Mouse (Mus musculus) intestine, postnatal 0 days (tissue): ENCODE data around the gene Rassf2. TPM values are rescaled to one million over a fixed set of nuclear protein-coding genes. Genes with fewer than 3 reads are reported as not detected.

ENCODE experiments used
- ATAC-seq: fragments of 200-750 bp; cut with Nextera tagmentation; 2 replicates; pipeline ENCODE4 v1.8.0; 2017; ENCODE audit warnings: mild to moderate bottlenecking, moderate TSS enrichment, moderate library complexity
- H3K27ac ChIP-seq: fragments of 300-500 bp; sonication (generic); 2 replicates; pipeline ENCODE4 v1.5.1; 2014; ENCODE audit warnings: mild to moderate bottlenecking, low read depth, low read length, moderate library complexity
- H3K27me3 ChIP-seq: fragments of 300-500 bp; sonication (generic); replicated peaks from 2 replicates; pipeline ENCODE4 v1.6.1; 2014; ENCODE audit warnings: low read length, mixed read lengths; ENCODE audit not compliant: control insufficient read depth, insufficient read depth
- H3K36me3 ChIP-seq: fragments of 300-500 bp; sonication (generic); 2 replicates; pipeline ENCODE4 v1.6.1; 2014; ENCODE audit warnings: mild to moderate bottlenecking, moderate library complexity; ENCODE audit not compliant: control insufficient read depth, insufficient read depth
- H3K4me1 ChIP-seq: fragments of 300-500 bp; sonication (generic); replicated peaks from 2 replicates; pipeline ENCODE4 v1.6.1; 2014; ENCODE audit warnings: antibody characterized with exemption, low read length, mixed read lengths; ENCODE audit not compliant: control insufficient read depth, insufficient read depth
- H3K4me2 ChIP-seq: fragments of 300-500 bp; sonication (generic); replicated peaks from 2 replicates; pipeline ENCODE4 v1.6.1; 2014; ENCODE audit warnings: low read depth, mild to moderate bottlenecking, moderate library complexity
- H3K4me3 ChIP-seq: fragments of 300-500 bp; sonication (generic); 2 replicates; pipeline ENCODE4 v1.5.1; 2014; ENCODE audit warnings: low read depth, low read length
- H3K9ac ChIP-seq: fragments of 300-500 bp; sonication (generic); 2 replicates; pipeline ENCODE4 v1.6.1; 2014; ENCODE audit warnings: mild to moderate bottlenecking, low read depth, low read length
- H3K9me3 ChIP-seq: fragments of 300-500 bp; sonication (generic); 2 replicates; pipeline ENCODE4 v1.6.1; 2016; ENCODE audit warnings: mixed run types; ENCODE audit not compliant: control insufficient read depth
- CTCF ChIP-seq: sonication (generic); IDR thresholded peaks from 2 replicates; pipeline ENCODE4 v1.5.1; 2016; ENCODE audit warnings: low read depth, mild to moderate bottlenecking, control low read depth, antibody characterized with exemption, moderate library complexity
- WGBS: fragments of 180-500 bp; shearing (Covaris S2); extraction: QIAGEN DNeasy Blood & Tissue Kit; methylation state at CpG from one replicate; pipeline ENCODE4 v1.1.7; 2014; 5-methylcytosine and 5-hydroxymethylcytosine counted together
- polyA plus RNA-seq: library from polyadenylated mRNA; unstranded; fragments of >200 nt; fragmentation: Nextera tagmentation; extraction: Ambion mirVana; gene quantifications from 2 replicates; pipeline ENCODE4 v1.2.1, GENCODE M21; 2015

Rassf2 gene
- polyA plus RNA-seq, 1 experiment from 2014 or later, result 4.4 TPM

DNA sequence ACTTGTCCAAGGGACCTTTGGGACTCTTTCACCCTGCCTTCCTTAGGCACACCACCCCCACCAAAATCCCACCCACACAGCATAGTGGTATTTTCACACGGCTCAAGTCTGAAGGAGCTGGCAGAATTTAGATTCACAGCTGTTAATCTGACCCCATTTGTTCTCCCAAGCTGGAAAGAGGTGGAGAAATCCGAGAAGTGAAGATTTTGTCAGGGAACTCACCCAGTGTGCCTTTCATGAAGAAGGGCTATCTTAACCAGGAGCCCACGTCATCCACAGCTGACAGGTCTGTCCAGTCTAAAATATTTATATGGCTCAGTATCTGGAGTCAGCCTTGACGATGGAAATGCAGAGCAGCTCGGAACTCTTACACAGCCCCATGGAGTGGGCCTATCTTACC lies 6.3 kb upstream of the Rassf2 start:
- Histone ChIP-seq H3K4me1 (no peaks in the 10 kb centered on the region), H3K27ac (no peak overlapping the region), H3K4me2 (no peak overlapping the region), H3K9me3 (no peaks in the 10 kb centered on the region), H3K27me3 (no peaks in the 10 kb centered on the region), H3K9ac (no peak overlapping the region), H3K36me3 (no peaks in the 10 kb centered on the region), H3K4me3 (no peak overlapping the region)
- ATAC-seq, result no peak
- no peak for TF ChIP-seq CTCF
- 75% methylated on average over 5 of the region's 5 CpGs for WGBS

DNA sequence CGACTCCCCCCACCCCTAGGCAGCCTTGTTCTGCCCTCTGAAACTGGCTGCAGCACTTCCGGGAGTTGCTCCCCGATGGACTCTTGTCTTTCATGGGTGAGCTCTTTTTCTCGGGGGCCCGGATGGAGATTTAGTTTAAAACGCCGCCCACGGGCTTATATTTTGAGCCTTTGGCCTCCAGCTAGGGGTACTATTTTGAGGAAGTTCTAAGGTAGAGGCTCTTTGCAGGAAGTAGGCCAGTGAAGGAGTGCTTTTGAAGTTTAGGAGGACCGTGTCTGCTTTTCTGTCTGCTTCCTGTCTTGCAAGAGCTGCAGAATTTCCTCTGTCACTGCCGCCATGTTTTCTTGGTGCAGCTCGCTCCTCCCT lies 5.4 kb upstream of the Rassf2 start:
- Histone ChIP-seq H3K4me1 (no peaks in the 10 kb centered on the region), H3K4me2 (no peak overlapping the region), H3K9me3 (no peaks in the 10 kb centered on the region), H3K36me3 (no peaks in the 10 kb centered on the region), H3K27me3 (no peaks in the 10 kb centered on the region), H3K27ac (no peak overlapping the region), H3K9ac (no peak overlapping the region), H3K4me3 (no peak overlapping the region)
- 80% methylated on average over 11 of the region's 11 CpGs for WGBS
- no peak for ATAC-seq
- no peak for TF ChIP-seq CTCF

DNA sequence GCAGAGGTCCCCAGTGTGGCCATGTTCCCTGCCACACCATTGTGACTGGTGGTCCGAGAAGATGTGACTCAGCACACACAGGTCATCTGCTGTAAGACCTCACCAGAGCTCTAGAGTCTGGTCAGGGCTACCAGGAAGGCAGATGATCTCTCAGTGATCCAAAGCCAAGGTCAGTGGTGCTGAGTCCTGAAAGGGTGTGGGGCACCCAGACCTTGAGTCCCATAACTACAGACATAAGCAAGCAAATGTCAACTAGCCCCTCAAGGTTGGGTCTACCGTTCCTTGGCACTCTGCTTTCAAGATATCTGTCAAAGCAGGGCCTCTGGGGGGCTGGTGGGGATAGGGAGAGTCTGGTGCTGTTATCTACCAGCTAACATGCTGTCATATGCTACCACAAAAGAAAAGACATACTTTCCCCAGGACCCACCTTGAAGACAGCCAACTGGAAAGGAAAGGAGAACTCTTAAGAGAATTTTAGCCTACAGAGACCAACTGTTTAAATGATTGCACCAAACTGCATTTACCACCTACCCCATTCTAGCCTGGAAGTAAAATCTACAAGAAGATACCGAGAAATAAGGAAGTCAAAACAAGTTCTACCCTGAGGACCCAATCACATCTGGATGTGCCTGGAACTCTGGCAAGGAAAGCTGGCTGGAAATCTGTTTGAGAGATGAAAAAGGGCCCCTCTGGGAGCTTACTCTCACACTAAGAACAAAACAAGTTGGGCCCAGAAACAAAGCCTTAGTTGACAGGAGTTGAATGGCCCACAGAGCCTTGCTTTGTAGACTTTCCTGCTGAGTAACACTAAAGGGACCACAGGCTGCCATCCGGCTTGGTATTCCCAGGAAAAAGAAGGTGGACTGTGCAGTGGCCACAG lies 4.8 kb upstream of the Rassf2 start:
- no peak overlapping the region for H3K9ac ChIP-seq
- H3K36me3 ChIP-seq, result no peaks in the 10 kb centered on the region
- no peak for ATAC-seq
- no peak overlapping the region for H3K27ac ChIP-seq
- H3K4me3 ChIP-seq, result no peak overlapping the region
- WGBS, result 73% methylated on average over 4 of the region's 4 CpGs
- no peak for TF ChIP-seq CTCF
- no peaks in the 10 kb centered on the region for H3K9me3 ChIP-seq
- H3K4me2 ChIP-seq, result no peak overlapping the region
- no peaks in the 10 kb centered on the region for H3K27me3 ChIP-seq
- H3K4me1 ChIP-seq, result no peaks in the 10 kb centered on the region

DNA sequence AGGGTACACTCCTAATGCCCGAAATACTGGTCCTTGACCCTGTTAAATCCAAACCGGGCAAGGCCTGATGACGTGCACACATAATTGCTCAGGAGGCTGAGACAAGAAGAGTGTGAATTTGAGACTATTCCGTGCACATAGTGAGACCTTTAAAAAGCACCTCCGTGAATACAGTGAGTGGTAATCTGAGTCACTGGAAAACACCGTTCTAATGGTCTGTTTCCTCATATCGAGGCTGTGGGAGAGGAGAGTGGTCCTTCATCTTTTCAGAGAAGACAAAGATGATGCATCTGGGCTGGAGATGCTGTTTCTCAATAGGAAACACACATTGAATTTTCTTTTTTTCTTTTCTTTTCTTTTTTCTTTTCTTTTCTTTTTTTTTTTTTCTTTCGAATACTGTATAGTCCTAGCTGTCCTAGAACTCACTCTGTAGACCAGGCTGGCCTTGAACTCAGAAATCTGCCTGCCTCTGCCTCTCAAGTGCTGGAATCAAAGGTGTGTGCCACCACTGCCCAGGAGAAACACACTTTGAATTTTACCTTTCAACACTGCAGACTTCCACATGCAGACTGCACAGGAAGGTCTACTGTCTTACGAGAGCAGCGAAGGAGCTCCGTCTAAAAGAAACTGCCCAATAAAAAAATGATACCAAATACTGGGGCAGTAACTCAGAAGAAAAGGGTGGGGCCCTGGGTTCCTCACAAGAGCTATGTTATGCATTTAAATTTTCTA lies 1.5 kb upstream of the Rassf2 start:
- no peaks in the 10 kb centered on the region for H3K36me3 ChIP-seq

DNA sequence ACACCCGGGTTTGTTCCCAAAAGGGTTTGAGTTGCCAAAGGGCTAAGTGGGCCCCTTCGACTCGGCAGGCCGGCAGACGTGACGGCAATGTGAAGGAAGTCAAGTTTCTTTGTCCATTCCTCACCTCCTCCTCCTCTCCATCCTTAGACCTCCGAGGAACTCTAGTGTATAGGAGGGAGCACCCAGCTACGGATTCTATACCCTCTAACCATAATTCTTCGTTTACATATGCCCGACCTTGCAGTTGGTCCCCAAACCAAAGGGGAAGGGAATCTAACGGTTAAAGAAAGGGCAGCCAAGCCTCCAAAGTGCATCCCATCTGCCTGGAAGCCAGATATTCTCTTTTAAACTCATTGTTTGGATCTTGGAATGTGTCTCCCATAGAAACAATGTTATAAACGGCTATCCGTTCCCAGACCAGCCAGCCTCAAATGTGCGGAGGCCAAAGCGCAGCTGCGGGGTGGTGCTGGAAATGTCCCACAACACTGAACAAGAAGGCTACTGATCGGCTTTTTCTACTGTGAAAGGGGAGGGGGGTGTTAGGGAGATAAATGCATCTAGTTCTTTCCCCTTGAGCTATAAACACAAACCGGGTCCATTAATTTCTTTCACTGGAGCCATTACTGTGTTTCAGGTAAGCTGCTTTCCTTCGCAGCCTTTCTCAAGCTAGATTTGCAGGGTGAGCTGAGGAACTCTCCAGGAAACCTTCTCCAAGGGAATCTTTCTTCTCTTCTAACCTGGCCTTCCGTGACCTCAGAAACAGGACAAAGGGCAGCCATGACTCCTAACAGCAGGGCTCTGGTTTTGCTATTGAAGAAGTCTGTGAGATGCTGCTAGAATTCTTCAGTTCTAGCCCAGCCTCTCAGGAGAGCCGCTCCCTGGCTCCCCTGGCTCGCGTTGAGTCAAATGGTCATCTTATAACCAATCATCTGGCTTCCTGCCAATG lies 633 bp upstream of the Rassf2 start:
- Histone ChIP-seq H3K36me3 (no peaks in the 10 kb centered on the region), H3K27me3 (peaks cover 4% of the 10 kb centered on the region), H3K9me3 (no peaks in the 10 kb centered on the region), H3K9ac (no peak overlapping the region), H3K4me1 (no peaks in the 10 kb centered on the region), H3K4me2 (peak overlapping the region; percentile 97), H3K27ac (peak overlapping the region; percentile 41; the same call in 1 of the 2 replicates), H3K4me3 (peak overlapping the region; percentile 59)
- WGBS, result 23% methylated on average over 23 of the region's 23 CpGs
- no peak for ATAC-seq
- TF ChIP-seq CTCF, result no peak

More for the DNA sequence above, 1.5 kb upstream of the Rassf2 start:
- 77% methylated on average over 11 of the region's 11 CpGs for WGBS
- H3K4me2 ChIP-seq, result no peak overlapping the region
- no peaks in the 10 kb centered on the region for H3K4me1 ChIP-seq
- no peak overlapping the region for H3K4me3 ChIP-seq
- ATAC-seq, result no peak
- no peak for TF ChIP-seq CTCF
- no peak overlapping the region for H3K9ac ChIP-seq
- peaks cover 4% of the 10 kb centered on the region for H3K27me3 ChIP-seq
- no peaks in the 10 kb centered on the region for H3K9me3 ChIP-seq
- H3K27ac ChIP-seq, result no peak overlapping the region
